Mouse (Mus musculus) frontal cortex, adult 2 months (tissue): ENCODE results near the gene Ccdc144b. TPM values are rescaled to one million over a fixed set of nuclear protein-coding genes. Genes with fewer than 3 reads are reported as not detected.

Experiments
- DNase-seq, 2 experiments: peaks; one replicate each; pipeline ENCODE4 v3.0.0; 2022; ENCODE audit warnings: low spot score in 1 of 2; ENCODE audit errors: extremely low spot score in 1 of 2
- polyA plus RNA-seq: library from polyadenylated mRNA; depleted of rRNA; stranded (reverse); fragments of >200 nt; gene quantifications from 2 replicates; pipeline ENCODE4 v1.2.3, GENCODE M21; 2012; rRNA removed

The Ccdc144b gene
- polyA plus RNA-seq, 1 experiment = not detected

DNA sequence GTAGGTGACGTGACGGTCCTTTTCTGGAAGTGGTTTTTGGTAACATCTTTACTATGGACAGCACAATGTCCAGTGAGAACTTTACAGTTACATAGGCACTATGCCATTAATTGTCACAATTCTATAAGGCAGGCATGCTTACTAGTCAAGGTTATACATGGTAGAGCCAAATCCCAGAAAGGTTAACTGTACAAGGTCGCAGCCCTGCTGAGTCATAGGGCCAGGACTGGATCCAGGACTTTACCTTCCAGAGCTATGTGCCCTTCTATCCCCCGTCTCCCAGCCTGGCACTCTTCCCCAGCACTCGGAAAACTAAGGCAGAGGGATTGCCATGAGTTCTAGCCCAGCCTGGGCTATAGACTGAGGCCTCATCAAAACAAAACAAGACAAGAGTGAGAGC lies 89.4 kb downstream of the Ccdc144b start:
- no peak for DNase-seq

DNA sequence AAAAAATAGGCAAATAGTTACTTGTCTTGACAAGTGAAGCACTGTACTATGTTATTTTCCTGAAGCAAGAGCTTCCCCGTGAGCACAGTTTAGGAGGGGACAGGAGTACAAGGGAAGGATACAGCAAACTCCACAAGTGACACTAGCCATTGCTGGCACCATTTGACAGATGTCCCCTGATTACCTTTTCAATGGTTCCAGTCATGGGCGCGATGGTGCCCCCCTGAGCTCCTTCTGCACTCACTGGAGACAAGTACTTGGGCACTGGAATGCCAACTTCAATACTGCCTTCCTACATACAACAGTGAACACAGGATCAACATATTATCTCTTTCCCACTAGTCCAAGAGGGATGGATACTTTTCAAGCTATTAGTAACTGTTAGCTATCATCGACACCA lies 89.9 kb downstream of the Ccdc144b start:
- DNase-seq = no peak

GRCm38 (mm10) chr3:35962967-35963366 lies 90.4 kb downstream of the Ccdc144b start:
- DNase-seq = no peak

Other genes starting within 250 kb of the Ccdc144b start
- gene Dcun1d1, start 116.1 kb downstream of the Ccdc144b start, polyA plus RNA-seq = 38.9 and 40.7 TPM in 2 replicates
- gene Mccc1, start 52.9 kb downstream of the Ccdc144b start, polyA plus RNA-seq = 27.9 and 32.3 TPM in 2 replicates
- gene Acad9, start 12.4 kb upstream of the Ccdc144b start, polyA plus RNA-seq = 41.7 and 47.1 TPM in 2 replicates
- 5.3 and 6.2 TPM in 2 replicates for gene D3Ertd254e, start 97.5 kb upstream of the Ccdc144b start, polyA plus RNA-seq
- 2.3 and 4.2 TPM in 2 replicates for gene Qrfpr, start 168.8 kb upstream of the Ccdc144b start, polyA plus RNA-seq